Mouse (Mus musculus) midbrain, embryonic 10.5 days (tissue): ENCODE measurements at regions not wholly inside any gene's neighbourhood (a gene's known extent, or its start where the extent isn't known, plus 50 kb on each side); places are given as distances from the start of the nearest gene placed in this dataset.
A peak's percentile ranks its signal among the peaks of the same experiment; 100 is the strongest.

Source experiments
- DNase-seq: peaks from one replicate; pipeline ENCODE4 v3.0.0-alpha.2; 2017; ENCODE audit warnings: low spot score
- H3K27ac ChIP-seq: fragments of 300-500 bp; sonication (generic); replicated peaks from 2 replicates; pipeline ENCODE4 v1.5.1; 2016; ENCODE audit warnings: mild to moderate bottlenecking
- H3K27me3 ChIP-seq: fragments of 300-500 bp; sonication (generic); 2 replicates; pipeline ENCODE4 v1.6.1; 2016; ENCODE audit warnings: low read depth, mild to moderate bottlenecking; ENCODE audit not compliant: poor library complexity, severe bottlenecking
- H3K36me3 ChIP-seq: fragments of 300-500 bp; sonication (generic); 2 replicates; pipeline ENCODE4 v1.6.1; 2016; ENCODE audit warnings: mild to moderate bottlenecking, moderate library complexity
- H3K4me1 ChIP-seq: fragments of 300-500 bp; sonication (generic); 2 replicates; pipeline ENCODE4 v1.6.1; 2016
- H3K4me3 ChIP-seq: fragments of 300-500 bp; sonication (generic); 2 replicates; pipeline ENCODE4 v1.5.1; 2016; ENCODE audit warnings: mild to moderate bottlenecking, moderate library complexity
- H3K9me3 ChIP-seq: fragments of 300-500 bp; sonication (generic); replicated peaks from 2 replicates; pipeline ENCODE4 v1.6.1; 2016; ENCODE audit warnings: mild to moderate bottlenecking
- WGBS: fragments of 180-500 bp; shearing (Covaris S2); methylation state at CpG from one replicate; pipeline ENCODE4 v1.1.7; 2016; 5-methylcytosine and 5-hydroxymethylcytosine counted together

DNA sequence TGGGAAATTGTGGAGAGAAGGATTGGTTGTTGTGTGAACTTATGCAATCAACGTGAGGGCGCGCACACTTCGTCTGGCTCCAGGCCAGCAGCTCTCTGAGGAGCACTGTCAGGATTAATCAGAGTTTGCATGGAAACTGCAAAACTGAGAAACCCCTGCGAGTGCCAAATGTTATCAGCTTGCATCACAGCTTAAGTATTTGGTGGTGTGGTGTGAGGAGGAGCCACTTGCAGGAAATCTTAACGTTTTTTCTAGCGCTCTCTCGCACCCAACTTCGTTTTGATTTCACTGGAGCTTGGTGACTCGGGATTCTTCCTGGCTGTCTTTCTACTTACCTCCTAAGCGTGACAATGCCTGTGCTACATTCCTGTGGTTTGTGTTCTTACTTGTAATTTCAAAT, 261.9 kb downstream of the Hhipl2 start:
- Histone ChIP-seq H3K36me3 (no peaks in the 10 kb centered on the region), H3K27ac (no peak overlapping the region), H3K4me3 (no peak overlapping the region), H3K4me1 (no peaks in the 10 kb centered on the region), H3K27me3 (no peaks in the 10 kb centered on the region), H3K9me3 (no peaks in the 10 kb centered on the region)
- WGBS = 80% methylated on average over 11 of the region's 11 CpGs
- no peak for DNase-seq

DNA sequence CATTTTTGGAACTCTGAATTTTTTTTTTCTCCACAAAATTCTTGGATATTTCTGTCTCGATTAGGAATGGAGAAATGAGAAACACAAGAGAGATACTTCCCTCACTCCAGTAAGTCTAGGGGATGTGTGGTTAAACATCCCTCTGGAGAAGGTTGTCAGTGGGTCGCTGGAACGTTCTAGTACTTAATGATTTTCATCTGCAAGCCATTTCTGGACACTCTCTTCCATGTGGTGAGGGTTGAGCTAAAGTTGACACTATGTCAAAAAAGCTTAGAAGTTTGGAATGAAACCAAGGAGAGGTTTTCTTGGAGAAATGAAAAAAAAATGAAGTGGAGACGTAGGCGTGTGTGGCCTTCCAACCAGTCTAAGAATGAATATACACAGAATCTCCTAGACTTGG, 268.0 kb downstream of the Hhipl2 start:
- H3K36me3 ChIP-seq = no peaks in the 10 kb centered on the region
- 91% methylated on average over 5 of the region's 5 CpGs for WGBS

DNA sequence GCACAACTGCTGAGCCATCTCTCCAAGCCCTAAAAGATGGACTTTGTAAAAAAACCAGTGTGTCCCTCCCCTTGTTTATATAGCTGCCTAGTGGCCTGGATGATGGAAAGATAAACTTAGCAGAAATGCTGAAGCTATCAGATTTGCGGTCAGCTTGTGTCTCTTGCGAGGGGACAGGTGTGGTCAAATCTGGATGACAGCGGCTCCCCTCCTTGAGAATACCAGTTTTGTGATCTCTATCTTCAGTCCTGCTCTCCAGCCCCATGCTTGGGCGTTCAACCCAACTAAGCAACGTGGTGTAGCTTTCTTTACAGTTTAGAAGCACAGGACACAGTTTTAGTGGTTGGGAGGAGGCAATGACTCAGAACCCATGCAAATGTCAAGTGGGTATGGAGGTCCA, 274.7 kb downstream of the Hhipl2 start:
- Histone ChIP-seq H3K27ac (no peak overlapping the region), H3K36me3 (no peaks in the 10 kb centered on the region), H3K9me3 (no peaks in the 10 kb centered on the region), H3K27me3 (no peaks in the 10 kb centered on the region), H3K4me1 (no peaks in the 10 kb centered on the region), H3K4me3 (no peak overlapping the region)
- no peak for DNase-seq
- 89% methylated on average over 5 of the region's 5 CpGs for WGBS

More for the DNA sequence above, 268.0 kb downstream of the Hhipl2 start:
- H3K27ac ChIP-seq = no peak overlapping the region
- H3K27me3 ChIP-seq = no peaks in the 10 kb centered on the region
- H3K9me3 ChIP-seq = no peaks in the 10 kb centered on the region
- no peak overlapping the region for H3K4me3 ChIP-seq
- no peak for DNase-seq
- H3K4me1 ChIP-seq = no peaks in the 10 kb centered on the region

DNA sequence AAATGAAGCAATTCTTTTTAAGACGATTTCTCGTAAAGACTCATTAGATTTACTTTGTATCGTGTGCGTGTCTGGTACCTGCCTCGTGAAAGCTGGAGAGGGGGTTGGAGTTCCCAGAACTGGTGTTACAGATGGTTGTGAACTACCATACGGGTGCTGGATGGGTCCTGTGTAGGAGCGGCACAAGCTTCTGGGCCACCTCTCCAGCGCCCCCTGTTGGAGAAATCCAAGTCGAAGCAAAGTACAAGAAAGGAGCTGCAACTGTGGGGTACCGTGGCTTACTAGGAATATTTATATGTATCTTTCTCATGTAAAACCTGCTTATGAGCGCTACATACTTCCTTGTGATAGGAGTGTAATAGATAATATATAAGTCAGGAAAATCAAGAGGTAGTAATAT, 281.3 kb downstream of the Hhipl2 start:
- H3K4me1 ChIP-seq = no peaks in the 10 kb centered on the region
- no peaks in the 10 kb centered on the region for H3K9me3 ChIP-seq
- no peaks in the 10 kb centered on the region for H3K36me3 ChIP-seq
- H3K27me3 ChIP-seq = no peaks in the 10 kb centered on the region
- WGBS = 84% methylated on average over 11 of the region's 11 CpGs
- peak; percentile 15 for DNase-seq
- H3K4me3 ChIP-seq = no peak overlapping the region
- H3K27ac ChIP-seq = no peak overlapping the region

DNA sequence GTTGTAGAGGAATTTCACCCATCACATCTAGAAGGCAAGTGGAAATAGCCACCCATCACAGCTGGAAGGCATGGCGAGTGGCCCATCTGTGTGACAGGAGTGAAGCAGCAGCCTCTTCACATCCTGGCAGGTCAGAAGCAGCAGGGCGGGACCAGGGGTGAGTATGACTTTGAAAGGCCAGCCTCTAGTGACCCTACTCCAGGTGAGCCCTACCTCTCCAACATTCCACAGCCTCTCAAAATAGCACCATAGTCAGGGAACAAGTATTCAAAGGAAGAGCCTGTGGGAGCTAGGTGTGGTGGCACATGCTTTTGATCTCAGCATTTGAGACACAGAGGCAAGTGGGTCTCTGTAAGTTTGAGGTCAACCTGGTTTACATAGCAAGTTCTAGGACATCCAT, 284.9 kb downstream of the Hhipl2 start:
- DNase-seq = no peak
- Histone ChIP-seq H3K4me1 (peaks cover 6% of the 10 kb centered on the region; the same call in 1 of the 2 replicates), H3K27ac (no peak overlapping the region), H3K36me3 (no peaks in the 10 kb centered on the region), H3K27me3 (no peaks in the 10 kb centered on the region), H3K4me3 (no peak overlapping the region), H3K9me3 (no peaks in the 10 kb centered on the region)
- 80% methylated on average over 2 of the region's 2 CpGs for WGBS

DNA sequence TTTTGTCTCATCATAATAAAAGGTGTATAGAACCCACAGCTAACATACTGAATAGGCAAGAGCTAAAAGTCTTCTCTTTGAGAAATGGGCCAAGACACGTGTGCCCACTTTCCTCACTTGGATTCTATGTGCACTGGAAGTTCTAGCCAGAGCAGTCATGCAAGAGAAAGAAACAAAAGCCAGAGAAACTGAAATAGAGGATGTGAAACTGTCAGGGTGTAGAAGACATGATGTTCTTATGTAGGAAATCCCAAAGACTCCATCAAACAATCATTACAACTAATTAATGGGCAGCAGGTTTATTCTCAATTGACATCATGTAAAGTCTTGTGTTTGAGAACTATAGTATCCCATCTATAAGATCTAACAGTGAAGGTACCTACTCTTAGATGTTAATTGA, 294.9 kb downstream of the Hhipl2 start:
- H3K9me3 ChIP-seq = no peaks in the 10 kb centered on the region
- no peak overlapping the region for H3K4me3 ChIP-seq
- H3K4me1 ChIP-seq = no peaks in the 10 kb centered on the region
- no peak overlapping the region for H3K27ac ChIP-seq
- H3K36me3 ChIP-seq = no peaks in the 10 kb centered on the region
- H3K27me3 ChIP-seq = no peaks in the 10 kb centered on the region
- 82% methylated on average over 1 of the region's 1 CpGs for WGBS
- no peak for DNase-seq

DNA sequence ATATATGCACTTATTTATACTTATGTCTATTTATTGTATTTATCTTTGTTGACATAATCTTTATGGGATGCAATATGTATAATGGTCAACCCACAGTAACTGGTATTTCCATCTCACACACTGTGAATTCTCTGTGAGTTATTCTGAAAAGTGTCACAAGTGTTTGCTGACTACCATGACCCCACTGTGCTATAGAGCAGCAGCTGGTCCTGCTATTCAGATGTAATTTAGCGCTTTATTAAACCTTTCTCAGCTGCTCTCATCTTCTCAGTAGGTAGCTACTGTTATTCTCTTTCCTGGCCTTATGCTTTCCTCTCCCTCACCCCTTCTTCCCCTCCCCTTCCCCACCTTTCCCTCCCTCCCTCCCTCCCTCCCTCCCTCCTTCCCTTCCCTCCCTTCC, 296.0 kb upstream of the Dusp10 start:
- no peak overlapping the region for H3K27ac ChIP-seq
- 86% methylated on average over 1 of the region's 1 CpGs for WGBS

DNA sequence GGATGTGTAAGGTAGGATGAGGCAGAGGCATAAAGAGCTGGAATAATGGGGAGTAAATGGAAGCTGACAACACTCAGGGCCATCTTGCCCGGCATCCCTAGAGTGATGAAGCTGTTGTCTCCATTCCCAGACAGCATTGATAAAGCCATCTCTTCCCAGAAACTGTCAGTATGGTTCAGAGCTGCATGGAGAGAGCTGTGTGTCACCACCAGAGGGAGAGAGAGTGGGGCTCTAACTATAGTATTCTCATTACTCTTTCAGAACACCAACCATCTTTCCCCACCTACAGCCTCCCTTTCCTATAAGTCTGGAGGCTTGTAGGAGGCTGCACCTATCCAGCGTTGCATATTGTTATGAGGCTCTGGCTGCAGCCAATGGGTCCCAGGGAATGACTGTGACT, 264.0 kb upstream of the Dusp10 start:
- WGBS = 88% methylated on average over 2 of the region's 2 CpGs
- no peaks in the 10 kb centered on the region for H3K36me3 ChIP-seq
- no peak overlapping the region for H3K4me3 ChIP-seq
- H3K9me3 ChIP-seq = no peaks in the 10 kb centered on the region
- no peaks in the 10 kb centered on the region for H3K4me1 ChIP-seq
- no peak for DNase-seq
- H3K27ac ChIP-seq = no peak overlapping the region
- no peaks in the 10 kb centered on the region for H3K27me3 ChIP-seq

More for the DNA sequence above, 296.0 kb upstream of the Dusp10 start:
- H3K4me1 ChIP-seq = no peaks in the 10 kb centered on the region
- no peaks in the 10 kb centered on the region for H3K27me3 ChIP-seq
- DNase-seq = no peak
- no peak overlapping the region for H3K4me3 ChIP-seq
- H3K9me3 ChIP-seq = no peaks in the 10 kb centered on the region
- H3K36me3 ChIP-seq = no peaks in the 10 kb centered on the region

DNA sequence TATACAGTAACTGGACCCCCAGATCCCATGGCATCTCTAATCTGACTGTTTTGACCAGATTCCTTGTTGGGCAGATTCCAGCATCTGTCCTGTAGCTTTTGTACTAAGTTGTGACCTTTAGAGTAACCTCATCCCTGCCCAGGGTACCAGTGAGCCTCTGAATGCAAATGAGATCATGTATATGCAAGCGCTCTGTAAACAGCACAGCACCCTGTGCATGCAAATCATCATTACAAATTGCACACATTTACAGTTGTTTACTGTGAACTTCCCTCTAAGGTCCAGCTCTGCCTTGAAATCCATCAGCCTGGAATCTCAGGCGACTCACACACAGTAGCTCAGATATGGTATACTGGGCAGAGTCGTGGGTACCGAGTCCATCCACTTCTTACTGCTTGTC, 258.6 kb upstream of the Dusp10 start:
- H3K4me3 ChIP-seq = no peak overlapping the region
- no peaks in the 10 kb centered on the region for H3K36me3 ChIP-seq
- no peaks in the 10 kb centered on the region for H3K9me3 ChIP-seq
- no peaks in the 10 kb centered on the region for H3K27me3 ChIP-seq
- no peaks in the 10 kb centered on the region for H3K4me1 ChIP-seq
- WGBS = 94% methylated on average over 4 of the region's 4 CpGs
- H3K27ac ChIP-seq = no peak overlapping the region
- no peak for DNase-seq

DNA sequence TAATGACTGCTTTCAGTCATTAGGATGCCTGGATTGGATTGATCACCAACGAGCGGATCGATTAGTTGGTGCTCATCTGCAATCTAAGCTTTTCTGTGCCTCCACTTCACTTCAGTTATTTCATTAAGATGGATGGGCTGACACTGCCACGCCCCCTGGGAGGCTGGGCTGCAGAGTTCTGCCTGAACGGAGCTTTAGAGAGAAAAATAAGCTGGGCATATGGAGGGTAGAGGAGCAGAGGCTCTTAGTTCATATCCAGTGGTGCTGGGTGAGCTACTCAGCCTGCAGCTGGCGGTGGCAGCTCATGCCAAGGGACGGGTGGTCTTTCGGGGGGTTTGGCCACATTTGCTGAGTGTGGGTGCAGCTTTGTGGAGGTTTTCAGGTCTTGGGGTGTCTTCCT, 256.4 kb upstream of the Dusp10 start:
- no peaks in the 10 kb centered on the region for H3K27me3 ChIP-seq
- WGBS = 81% methylated on average over 8 of the region's 8 CpGs
- no peak overlapping the region for H3K27ac ChIP-seq
- no peak overlapping the region for H3K4me3 ChIP-seq
- no peaks in the 10 kb centered on the region for H3K9me3 ChIP-seq
- no peaks in the 10 kb centered on the region for H3K36me3 ChIP-seq
- no peaks in the 10 kb centered on the region for H3K4me1 ChIP-seq
- DNase-seq = no peak

DNA sequence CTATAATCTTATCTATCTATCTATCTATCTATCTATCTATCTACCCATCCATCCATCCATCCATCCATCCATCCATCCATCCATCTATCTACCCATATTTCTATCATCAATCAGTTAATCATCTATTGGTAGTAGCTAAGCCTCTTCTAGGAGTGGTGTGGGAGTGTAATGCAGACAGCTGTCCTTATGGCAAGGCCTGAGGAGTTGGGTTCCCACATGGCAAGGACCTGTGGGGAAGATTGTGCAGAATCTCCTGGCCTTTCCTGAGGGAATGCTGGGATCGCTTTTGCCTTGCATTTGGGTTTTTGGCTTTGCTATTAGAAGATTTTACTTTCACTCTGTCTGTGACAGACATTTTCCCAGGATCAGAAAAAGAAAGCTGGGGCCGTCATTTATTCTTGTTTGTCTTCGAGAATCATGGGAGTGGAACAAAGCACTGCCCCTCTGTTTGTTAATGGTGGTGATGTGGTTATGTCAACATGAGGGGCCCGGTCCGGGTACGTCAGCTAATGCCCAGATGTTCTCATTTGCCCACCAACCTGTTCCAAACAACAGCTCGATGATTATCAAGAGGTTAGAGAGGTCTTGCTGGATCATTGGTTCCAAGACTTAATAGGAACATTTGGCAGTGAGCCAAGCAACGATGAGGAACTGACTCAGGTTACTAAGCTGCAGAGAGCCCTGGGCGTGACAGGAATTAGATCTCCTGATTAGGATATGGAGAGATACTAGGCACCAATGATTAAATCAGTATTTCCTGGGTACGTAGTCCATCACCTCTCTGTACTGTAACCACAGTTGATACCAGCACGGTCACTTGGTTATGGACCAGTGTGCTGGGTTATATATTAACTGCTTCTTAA, 249.0 kb upstream of the Dusp10 start:
- no peak overlapping the region for H3K4me3 ChIP-seq
- H3K36me3 ChIP-seq = no peaks in the 10 kb centered on the region
- DNase-seq = no peak
- no peaks in the 10 kb centered on the region for H3K27me3 ChIP-seq
- 80% methylated on average over 11 of the region's 11 CpGs for WGBS
- no peak overlapping the region for H3K27ac ChIP-seq
- H3K4me1 ChIP-seq = no peaks in the 10 kb centered on the region
- no peaks in the 10 kb centered on the region for H3K9me3 ChIP-seq

DNA sequence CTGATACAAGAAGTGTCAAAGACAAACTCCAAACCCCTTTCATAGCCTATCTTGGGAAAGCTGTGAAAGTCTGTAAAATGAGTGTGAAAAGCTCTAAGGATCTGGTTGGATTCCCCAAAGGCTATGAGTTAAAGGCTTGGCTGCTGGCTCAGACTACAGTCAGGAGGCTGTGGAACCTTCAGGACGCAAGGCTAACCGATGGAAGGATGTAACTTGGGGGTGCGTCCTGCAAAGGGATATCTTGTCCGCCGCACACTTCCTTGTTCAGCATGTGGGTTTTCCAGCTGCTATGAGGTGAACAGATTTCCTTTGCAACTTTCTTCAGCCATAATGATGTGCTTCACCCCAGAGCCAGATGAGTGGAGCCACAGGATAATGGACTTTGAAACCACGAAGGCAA, 240.3 kb upstream of the Dusp10 start:
- WGBS = 94% methylated on average over 6 of the region's 6 CpGs
- DNase-seq = no peak
- Histone ChIP-seq H3K4me3 (no peak overlapping the region), H3K27ac (no peak overlapping the region), H3K27me3 (no peaks in the 10 kb centered on the region), H3K9me3 (no peaks in the 10 kb centered on the region), H3K36me3 (no peaks in the 10 kb centered on the region), H3K4me1 (no peaks in the 10 kb centered on the region)

DNA sequence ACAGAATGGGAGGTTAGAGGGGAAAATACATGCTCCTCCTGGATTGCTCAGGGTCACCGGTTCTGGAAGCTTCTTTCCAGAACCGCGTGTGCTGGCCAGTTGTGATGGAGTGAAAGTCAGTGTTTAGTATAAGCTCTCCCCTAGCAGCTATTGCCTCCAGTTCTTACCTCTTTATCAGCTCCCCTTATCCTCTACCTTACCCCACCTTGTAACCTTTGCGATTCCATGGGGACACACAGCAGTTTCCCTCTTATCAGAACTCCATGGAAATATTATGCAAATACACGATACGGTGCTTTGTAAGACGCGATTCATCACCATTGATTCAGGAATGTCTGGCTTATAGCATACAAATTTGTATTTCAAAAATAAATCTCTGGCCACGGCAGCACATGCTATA, 232.9 kb upstream of the Dusp10 start:
- no peak for DNase-seq
- H3K9me3 ChIP-seq = no peaks in the 10 kb centered on the region
- H3K27ac ChIP-seq = no peak overlapping the region
- H3K4me3 ChIP-seq = no peak overlapping the region
- no peaks in the 10 kb centered on the region for H3K27me3 ChIP-seq
- no peaks in the 10 kb centered on the region for H3K36me3 ChIP-seq
- H3K4me1 ChIP-seq = no peaks in the 10 kb centered on the region; the same call in 1 of the 2 replicates
- WGBS = 96% methylated on average over 9 of the region's 9 CpGs
